Mouse (Mus musculus): Measurements from ENCODE around the gene Olfr1224-ps1. TPM values are rescaled to one million over a fixed set of nuclear protein-coding genes. Genes with fewer than 3 reads are reported as not detected.

Olfr1224-ps1 gene
- polyA plus RNA-seq, 1 experiment from 2014 or later, result not detected

DNA sequence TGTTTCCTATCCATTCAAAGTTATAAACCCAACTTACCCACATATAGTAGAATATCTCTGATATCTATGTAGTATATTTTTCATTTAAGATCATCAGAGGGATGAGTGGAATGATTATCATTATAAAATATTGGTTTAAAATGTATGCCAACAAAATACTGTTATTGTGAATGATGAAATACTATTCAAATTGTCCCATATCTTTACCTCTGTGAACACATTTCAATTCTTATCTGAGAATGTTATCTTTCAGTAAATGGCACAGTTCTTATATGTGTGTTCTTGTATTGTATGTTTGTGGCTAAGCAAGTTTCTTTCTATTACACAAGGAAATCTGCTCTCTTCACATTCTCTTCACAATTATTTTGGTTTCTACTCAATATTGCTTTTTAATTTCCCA is 58.2 kb downstream of the Olfr1224-ps1 start:
- ATAC-seq (ENCODE audit: low read depth), result no peak
- H3K4me1 ChIP-seq (ENCODE audit: control insufficient read depth, low read depth, low read length), result no peaks in the 10 kb centered on the region
- H3K27ac ChIP-seq (ENCODE audit: low read length), result no peak overlapping the region
- H3K9ac ChIP-seq (ENCODE audit: low read depth, low read length), result no peak overlapping the region
- no peak overlapping the region for H3K4me2 ChIP-seq (ENCODE audit: low read depth, low read length)
- no peaks in the 10 kb centered on the region for H3K36me3 ChIP-seq (ENCODE audit: control insufficient read depth, insufficient read depth)
- H3K4me3 ChIP-seq (ENCODE audit: low read depth, low read length), result no peak overlapping the region
- H3K9me3 ChIP-seq (replicated peaks; ENCODE audit: control insufficient read depth, low read length), result no peaks in the 10 kb centered on the region
- no peaks in the 10 kb centered on the region for H3K27me3 ChIP-seq (ENCODE audit: control insufficient read depth, insufficient read depth, low read depth, low read length)

Other genes with a start within 250 kb of the Olfr1224-ps1 start
- not detected in 2 replicates for gene Olfr1209, start 248.9 kb downstream of the Olfr1224-ps1 start, polyA plus RNA-seq (2015; fragmentation: Nextera tagmentation; extraction: Ambion mirVana)
- not detected in 2 replicates for gene Olfr1211, start 226.0 kb downstream of the Olfr1224-ps1 start, polyA plus RNA-seq (2015; fragmentation: Nextera tagmentation; extraction: Ambion mirVana)
- gene Olfr1212, start 210.1 kb downstream of the Olfr1224-ps1 start, polyA plus RNA-seq (2015; fragmentation: Nextera tagmentation; extraction: Ambion mirVana), result not detected in 2 replicates
- gene Gm13762, start 183.8 kb downstream of the Olfr1224-ps1 start, polyA plus RNA-seq (2015; fragmentation: Nextera tagmentation; extraction: Ambion mirVana), result not detected in 2 replicates
- not detected in 2 replicates for gene Olfr1214, start 171.4 kb downstream of the Olfr1224-ps1 start, polyA plus RNA-seq (2015; fragmentation: Nextera tagmentation; extraction: Ambion mirVana)
- not detected in 2 replicates for gene Olfr1215, start 157.1 kb downstream of the Olfr1224-ps1 start, polyA plus RNA-seq (2015; fragmentation: Nextera tagmentation; extraction: Ambion mirVana)
- not detected in 2 replicates for gene Olfr1216, start 145.8 kb downstream of the Olfr1224-ps1 start, polyA plus RNA-seq (2015; fragmentation: Nextera tagmentation; extraction: Ambion mirVana)
- not detected in 2 replicates for gene Olfr1217, start 132.0 kb downstream of the Olfr1224-ps1 start, polyA plus RNA-seq (2015; fragmentation: Nextera tagmentation; extraction: Ambion mirVana)
- gene Olfr1218, start 102.9 kb downstream of the Olfr1224-ps1 start, polyA plus RNA-seq (2015; fragmentation: Nextera tagmentation; extraction: Ambion mirVana), result not detected in 2 replicates
- not detected in 2 replicates for gene Olfr1219, start 80.6 kb downstream of the Olfr1224-ps1 start, polyA plus RNA-seq (2015; fragmentation: Nextera tagmentation; extraction: Ambion mirVana)
- not detected in 2 replicates for gene Olfr1220, start 57.3 kb downstream of the Olfr1224-ps1 start, polyA plus RNA-seq (2015; fragmentation: Nextera tagmentation; extraction: Ambion mirVana)
- gene Olfr1221, start 46.8 kb downstream of the Olfr1224-ps1 start, polyA plus RNA-seq (2015; fragmentation: Nextera tagmentation; extraction: Ambion mirVana), result not detected in 2 replicates
- not detected in 2 replicates for gene Olfr1222, start 31.0 kb downstream of the Olfr1224-ps1 start, polyA plus RNA-seq (2015; fragmentation: Nextera tagmentation; extraction: Ambion mirVana)
- gene Olfr1223, start 12.5 kb downstream of the Olfr1224-ps1 start, polyA plus RNA-seq (2015; fragmentation: Nextera tagmentation; extraction: Ambion mirVana), result not detected in 2 replicates
- gene Olfr1225, start 10.6 kb upstream of the Olfr1224-ps1 start, polyA plus RNA-seq (2015; fragmentation: Nextera tagmentation; extraction: Ambion mirVana), result not detected in 2 replicates
- not detected in 2 replicates for gene Olfr1226, start 36.0 kb upstream of the Olfr1224-ps1 start, polyA plus RNA-seq (2015; fragmentation: Nextera tagmentation; extraction: Ambion mirVana)
- gene Olfr1228, start 90.0 kb upstream of the Olfr1224-ps1 start, polyA plus RNA-seq (2015; fragmentation: Nextera tagmentation; extraction: Ambion mirVana), result not detected in 2 replicates
- gene Olfr1229, start 123.9 kb upstream of the Olfr1224-ps1 start, polyA plus RNA-seq (2015; fragmentation: Nextera tagmentation; extraction: Ambion mirVana), result not detected in 2 replicates
- not detected in 2 replicates for gene Olfr1230, start 133.2 kb upstream of the Olfr1224-ps1 start, polyA plus RNA-seq (2015; fragmentation: Nextera tagmentation; extraction: Ambion mirVana)
- gene Olfr1231, start 143.0 kb upstream of the Olfr1224-ps1 start, polyA plus RNA-seq (2015; fragmentation: Nextera tagmentation; extraction: Ambion mirVana), result not detected in 2 replicates
- gene Olfr1232, start 165.6 kb upstream of the Olfr1224-ps1 start, polyA plus RNA-seq (2015; fragmentation: Nextera tagmentation; extraction: Ambion mirVana), result not detected in 2 replicates
- not detected in 2 replicates for gene Olfr1233, start 178.3 kb upstream of the Olfr1224-ps1 start, polyA plus RNA-seq (2015; fragmentation: Nextera tagmentation; extraction: Ambion mirVana)
- gene Olfr1234, start 200.8 kb upstream of the Olfr1224-ps1 start, polyA plus RNA-seq (2015; fragmentation: Nextera tagmentation; extraction: Ambion mirVana), result not detected in 2 replicates
- gene Olfr1238, start 245.6 kb upstream of the Olfr1224-ps1 start, polyA plus RNA-seq (2015; fragmentation: Nextera tagmentation; extraction: Ambion mirVana), result not detected in 2 replicates

All from liver, embryonic 16.5 days (tissue).